Mouse (Mus musculus) activated CD4-positive, CD25-positive, alpha-beta regulatory T cell (primary cell): ENCODE data around the gene Dmrt3. TPM values are rescaled to one million over a fixed set of nuclear protein-coding genes. Genes with fewer than 3 reads are reported as not detected.

Source experiments
- polyA plus RNA-seq, 2 experiments: library from polyadenylated mRNA; unstranded; fragments of 100-300 nt; shearing (Covaris generic); gene quantifications; one replicate each; pipeline ENCODE4 v1.2.1; 2017

The Dmrt3 gene
- not detected for polyA plus RNA-seq

DNA sequence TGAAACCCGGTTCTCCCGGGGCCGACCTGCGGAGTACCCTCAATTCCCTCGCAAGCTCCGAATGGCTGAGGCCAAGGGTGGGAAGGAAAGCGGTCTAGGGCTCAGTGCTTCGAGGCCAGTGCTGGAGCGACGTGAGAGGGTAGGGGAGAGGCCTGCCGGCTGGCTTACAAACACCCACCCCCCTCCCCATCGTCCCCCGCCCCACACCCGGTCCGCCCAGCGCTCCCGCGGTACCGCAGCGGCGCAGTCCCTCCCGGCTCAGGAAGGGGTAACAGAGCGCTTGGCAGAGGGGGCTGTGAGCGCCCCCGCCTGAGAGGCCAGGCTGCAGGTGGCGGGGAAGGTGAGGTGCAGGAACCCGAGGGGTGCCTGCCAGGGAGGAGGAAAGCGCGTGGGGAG is at the start of gene Dmrt3:
Dmrt3 (plus strand) TSS at position 287 of the 396 bp plus-strand sequence.

DNA sequence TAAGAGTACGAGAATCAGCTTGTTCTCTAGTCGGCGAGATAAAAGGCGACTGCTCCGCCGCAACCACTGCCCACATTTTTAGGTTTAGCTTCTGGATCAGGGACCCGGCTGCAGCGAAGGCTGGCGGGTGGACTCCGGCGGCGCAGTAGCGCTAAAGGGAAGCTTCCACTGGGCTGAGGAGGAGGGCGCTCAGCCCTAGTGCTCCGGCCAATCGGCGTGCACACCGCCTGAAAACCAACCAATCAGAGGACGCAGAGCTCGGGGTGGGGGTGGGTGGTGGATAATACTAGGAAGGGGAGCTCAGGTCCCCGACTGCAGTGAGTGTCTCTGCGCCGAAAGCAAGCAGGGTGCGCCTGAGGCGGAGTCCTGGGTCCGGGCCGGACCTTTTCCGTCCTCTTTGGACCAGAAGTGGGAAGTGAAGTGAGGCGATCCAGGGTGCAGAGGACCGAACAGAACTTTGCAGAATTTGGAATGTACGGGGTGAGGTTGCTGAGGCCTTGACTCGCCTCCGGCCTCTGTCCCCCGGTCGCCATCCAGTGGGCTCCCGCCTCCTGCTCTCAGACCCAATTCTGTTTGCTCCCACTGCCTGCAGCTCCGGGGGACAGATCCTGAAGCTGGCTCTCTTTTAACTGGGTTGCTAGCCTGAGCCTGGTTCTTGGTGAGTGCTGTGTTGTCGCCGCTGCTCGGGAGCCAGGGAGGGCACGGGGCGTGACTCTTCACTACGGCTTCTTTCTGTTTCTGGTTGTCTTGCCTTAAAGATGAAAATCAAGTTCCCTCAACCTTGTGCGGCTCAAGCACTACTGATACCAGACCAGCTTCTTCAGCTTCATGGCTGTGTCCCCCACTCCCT is 62.2 kb downstream of the Dmrt3 start, which contains the start of gene Dmrt2:
Dmrt2 (plus strand) TSS at position 311 of the 850 bp plus-strand sequence.

Other genes with a start within 250 kb of the Dmrt3 start
- gene Dmrt1, start 104.7 kb upstream of the Dmrt3 start, polyA plus RNA-seq, result under 1 TPM; 0.08 to 0.20 TPM
- under 1 TPM; 0.27 to 0.58 TPM for gene Dmrt2, start 62.1 kb downstream of the Dmrt3 start, polyA plus RNA-seq